Mouse (Mus musculus) stomach, postnatal 0 days (tissue): ENCODE data around the gene Ddx21. TPM values are rescaled to one million over a fixed set of nuclear protein-coding genes. Genes with fewer than 3 reads are reported as not detected.

Source experiments
- ATAC-seq: fragments of 200-750 bp; cut with Nextera tagmentation; 2 replicates; pipeline ENCODE4 v1.8.0; 2017; ENCODE audit not compliant: low FRiP score, low TSS enrichment
- DNase-seq: peaks from one replicate; pipeline ENCODE4 v3.0.0-alpha.2; 2016; ENCODE audit warnings: low spot score
- H3K27ac ChIP-seq: fragments of 300-500 bp; sonication (generic); replicated peaks from 2 replicates; pipeline ENCODE4 v1.5.1; 2014; ENCODE audit warnings: mild to moderate bottlenecking, control low read depth
- H3K27me3 ChIP-seq: fragments of 300-500 bp; sonication (generic); 2 replicates; pipeline ENCODE4 v1.6.1; 2014; ENCODE audit warnings: low read length; ENCODE audit not compliant: control insufficient read depth, insufficient read depth
- H3K36me3 ChIP-seq: fragments of 300-500 bp; sonication (generic); 2 replicates; pipeline ENCODE4 v1.6.1; 2014; ENCODE audit warnings: low read length, mixed read lengths; ENCODE audit not compliant: control insufficient read depth, insufficient read depth
- H3K4me1 ChIP-seq: fragments of 300-500 bp; sonication (generic); replicated peaks from 2 replicates; pipeline ENCODE4 v1.6.1; 2014; ENCODE audit warnings: antibody characterized with exemption; ENCODE audit not compliant: control insufficient read depth, insufficient read depth
- H3K4me2 ChIP-seq: fragments of 300-500 bp; sonication (generic); replicated peaks from 2 replicates; pipeline ENCODE4 v1.6.1; 2014; ENCODE audit warnings: low read depth, mild to moderate bottlenecking, control low read depth, moderate library complexity
- H3K4me3 ChIP-seq: fragments of 300-500 bp; sonication (generic); 2 replicates; pipeline ENCODE4 v1.5.1; 2014; ENCODE audit warnings: low read depth, low read length, control low read depth
- H3K9ac ChIP-seq: fragments of 300-500 bp; sonication (generic); 2 replicates; pipeline ENCODE4 v1.6.1; 2014; ENCODE audit warnings: mild to moderate bottlenecking, low read length, control low read depth, mixed read lengths
- H3K9me3 ChIP-seq: fragments of 300-500 bp; sonication (generic); 2 replicates; pipeline ENCODE4 v1.6.1; 2016; ENCODE audit warnings: low read length; ENCODE audit not compliant: control insufficient read depth
- CTCF ChIP-seq: IDR thresholded peaks from 2 replicates; pipeline ENCODE4 v1.5.1; 2016; ENCODE audit warnings: antibody characterized with exemption, low read depth, mild to moderate bottlenecking, moderate library complexity
- EP300 ChIP-seq: optimal IDR thresholded peaks from 2 replicates; pipeline ENCODE3; 2016; ENCODE audit warnings: antibody characterized with exemption
- WGBS: fragments of 180-500 bp; shearing (Covaris S2); extraction: QIAGEN DNeasy Blood & Tissue Kit; methylation state at CpG from one replicate; pipeline ENCODE4 v1.1.7; 2014; 5-methylcytosine and 5-hydroxymethylcytosine counted together
- polyA plus RNA-seq: library from polyadenylated mRNA; unstranded; fragments of >200 nt; fragmentation: Nextera tagmentation; extraction: Ambion mirVana; gene quantifications from 2 replicates; pipeline ENCODE4 v1.2.1, GENCODE M21; 2015

Ddx21 gene
- polyA plus RNA-seq, 1 experiment from 2014 or later, result 11.1 TPM

GRCm38 (mm10) chr10:62534509-62534908, 67.6 kb downstream of the Ddx21 start:
- no peak overlapping the region for H3K4me2 ChIP-seq
- no peaks in the 10 kb centered on the region for H3K9me3 ChIP-seq
- WGBS, result 76% methylated on average over 7 of the region's 7 CpGs
- TF ChIP-seq CTCF (no peak), EP300 (no peak)
- H3K27ac ChIP-seq, result no peak overlapping the region
- no peaks in the 10 kb centered on the region for H3K4me1 ChIP-seq
- ATAC-seq (no peak), DNase-seq (no peak)
- no peak overlapping the region for H3K9ac ChIP-seq
- no peaks in the 10 kb centered on the region for H3K27me3 ChIP-seq
- no peaks in the 10 kb centered on the region for H3K36me3 ChIP-seq
- no peak overlapping the region for H3K4me3 ChIP-seq

GRCm38 (mm10) chr10:62532832-62533231, 69.2 kb downstream of the Ddx21 start:
- no peaks in the 10 kb centered on the region for H3K36me3 ChIP-seq
- ATAC-seq (no peak), DNase-seq (no peak)
- no peak overlapping the region for H3K9ac ChIP-seq
- no peak overlapping the region for H3K27ac ChIP-seq
- H3K4me1 ChIP-seq, result no peaks in the 10 kb centered on the region
- H3K4me3 ChIP-seq, result no peak overlapping the region
- TF ChIP-seq EP300 (no peak), CTCF (no peak)
- H3K4me2 ChIP-seq, result no peak overlapping the region
- H3K27me3 ChIP-seq, result no peaks in the 10 kb centered on the region
- no peaks in the 10 kb centered on the region for H3K9me3 ChIP-seq
- 47% methylated on average over 2 of the region's 2 CpGs for WGBS

Other genes starting within 250 kb of the Ddx21 start
- gene Hk1, start 222.4 kb downstream of the Ddx21 start, polyA plus RNA-seq, result 35.6 and 36.5 TPM in 2 replicates
- 5.5 and 5.6 TPM in 2 replicates for gene Hkdc1, start 179.8 kb downstream of the Ddx21 start, polyA plus RNA-seq
- 0.21 and 0.23 TPM in 2 replicates for gene 4930507D05Rik, start 152.8 kb downstream of the Ddx21 start, polyA plus RNA-seq
- 12.6 and 13.9 TPM in 2 replicates for gene Supv3l1, start 152.5 kb downstream of the Ddx21 start, polyA plus RNA-seq
- 59.6 and 60.4 TPM in 2 replicates for gene Vps26a, start 115.5 kb downstream of the Ddx21 start, polyA plus RNA-seq
- gene Srgn, start 74.8 kb downstream of the Ddx21 start, polyA plus RNA-seq, result 12.5 and 14.2 TPM in 2 replicates
- gene Kif1bp, start 23.8 kb downstream of the Ddx21 start, polyA plus RNA-seq, result 16.4 and 16.8 TPM in 2 replicates
- gene Ddx50, start 48.9 kb upstream of the Ddx21 start, polyA plus RNA-seq, result 80.6 and 81.2 TPM in 2 replicates
- 0.67 and 0.70 TPM in 2 replicates for gene Stox1, start 123.8 kb upstream of the Ddx21 start, polyA plus RNA-seq
- 42.0 and 43.0 TPM in 2 replicates for gene Ccar1, start 190.0 kb upstream of the Ddx21 start, polyA plus RNA-seq